Mouse (Mus musculus): ENCODE data around the gene Cox6a1.
"Not testable (repeated sequence)": the region's sequence is repeated elsewhere in the genome, so short reads cannot be mapped to it uniquely, and the experiment has no call there.

Gene Cox6a1

GRCm38 (mm10) chr5:115348546-115349224 lies at the start of gene Cox6a1:
Gene Cox6a1 (minus strand): TSS chr5:115348981.
- DNase-seq = peak; percentile 99

DNA sequence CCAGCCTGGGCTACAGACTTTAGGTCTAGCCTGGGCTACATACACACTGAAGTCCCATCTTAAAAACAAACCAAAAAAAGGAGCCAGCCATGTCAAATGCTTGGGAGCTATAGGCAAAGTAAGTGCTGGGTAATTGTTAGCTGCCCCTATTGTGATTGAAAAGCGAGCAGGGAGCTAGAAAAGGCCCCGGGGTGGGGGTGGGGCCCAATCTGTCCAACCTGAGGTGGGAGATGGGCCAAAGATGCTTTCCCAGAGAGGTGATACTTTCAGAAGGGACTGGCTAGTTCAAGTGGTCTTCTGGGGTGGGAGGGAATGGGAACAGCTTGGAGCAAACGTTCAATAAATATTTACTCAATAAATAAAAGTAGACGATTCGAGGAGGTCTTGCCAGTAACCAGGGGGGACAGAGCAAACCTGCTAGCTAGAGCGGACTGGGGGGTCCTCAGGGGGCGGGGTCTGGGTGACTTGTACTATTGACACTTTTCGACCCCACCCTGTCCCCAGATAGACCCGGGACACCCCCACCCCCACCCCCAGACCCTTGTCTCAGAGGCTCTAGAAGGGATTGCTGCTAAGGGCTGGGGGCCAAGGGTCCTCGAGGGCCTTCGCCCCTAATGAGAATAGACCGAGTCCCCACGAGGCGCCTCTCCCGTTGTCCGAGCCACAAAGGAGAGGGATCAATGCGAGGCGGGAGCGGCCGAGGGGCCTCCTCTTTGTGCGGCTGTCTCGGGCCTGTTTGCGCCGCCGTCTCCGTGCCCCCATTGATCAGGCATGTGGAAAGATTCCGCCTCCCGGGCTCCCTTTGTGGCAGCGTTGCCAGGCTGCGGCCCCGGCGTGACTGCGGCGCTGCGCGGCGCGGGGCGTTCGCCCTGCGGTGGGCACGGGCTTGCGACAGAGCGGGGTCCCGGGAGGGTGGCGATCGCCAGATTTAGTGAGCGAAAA lies 49.3 kb upstream of the Cox6a1 start:
- peak; percentile 50 to 63 for DNase-seq

- DNase-seq = no peak
Observed at GRCm38 (mm10) chr5:115396654-115397053, 47.9 kb upstream of the Cox6a1 start.

DNA sequence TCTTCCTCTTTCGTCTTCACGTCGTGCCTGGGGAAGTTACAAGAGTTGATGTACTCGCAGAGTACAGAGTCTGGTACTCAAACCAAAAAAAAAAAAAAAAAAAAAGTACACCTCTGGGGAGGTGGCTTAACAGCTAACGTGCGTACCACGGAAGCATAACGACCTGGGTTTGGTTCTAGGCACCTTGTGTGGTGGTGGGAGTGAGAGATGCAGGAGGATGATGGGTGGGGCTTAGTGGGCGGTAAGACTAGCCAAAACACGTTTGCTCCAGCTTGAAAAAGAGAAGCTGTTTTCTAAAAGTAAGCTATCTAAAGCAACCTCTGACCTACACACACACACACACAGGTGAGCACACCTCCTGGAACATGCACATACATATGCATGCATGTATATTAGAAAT lies 46.1 kb upstream of the Cox6a1 start:
- no peak for DNase-seq

GRCm38 (mm10) chr5:115394223-115394622 lies 45.4 kb upstream of the Cox6a1 start:
- DNase-seq = peak in 1 of 2 experiments; percentile 20

DNA sequence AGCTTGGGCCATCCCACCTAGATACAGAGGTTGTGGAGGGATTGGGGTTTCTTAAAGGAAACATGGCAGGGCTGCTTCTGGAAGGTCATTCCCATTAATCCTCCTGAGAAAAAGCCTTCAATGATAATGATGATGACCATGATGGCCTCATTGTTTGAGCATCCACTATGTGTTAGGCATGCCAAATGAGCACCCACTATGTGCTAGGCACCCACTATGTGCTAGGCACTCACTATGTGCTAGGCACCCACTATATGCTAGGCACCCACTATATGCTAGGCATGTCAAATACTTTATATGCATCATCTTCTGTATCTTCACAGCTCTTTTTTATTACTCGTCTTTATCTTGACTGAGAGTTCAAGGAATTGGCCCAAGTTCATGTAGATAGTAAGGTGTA lies 44.2 kb upstream of the Cox6a1 start:
- no peak for DNase-seq

DNA sequence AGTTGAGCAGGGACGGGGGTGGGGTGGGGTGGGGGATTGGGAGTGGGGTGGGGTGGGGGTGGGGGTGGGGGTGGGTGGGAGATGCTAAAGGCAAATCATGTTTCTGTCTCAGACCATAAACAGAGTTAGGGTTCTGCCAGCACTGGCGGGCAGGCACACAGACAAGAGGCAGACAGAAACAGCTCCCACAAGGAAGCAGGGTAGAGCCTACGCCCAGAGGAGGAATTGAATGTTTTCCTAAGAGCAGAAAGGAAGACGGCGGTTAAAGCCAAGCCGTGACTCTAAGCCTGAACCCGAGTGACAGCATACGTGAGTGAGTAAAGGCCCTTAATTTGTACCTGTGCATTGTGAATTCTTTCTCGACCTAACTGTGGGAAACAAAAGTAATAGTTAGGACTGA lies 43.2 kb upstream of the Cox6a1 start:
- DNase-seq = no peak

DNA sequence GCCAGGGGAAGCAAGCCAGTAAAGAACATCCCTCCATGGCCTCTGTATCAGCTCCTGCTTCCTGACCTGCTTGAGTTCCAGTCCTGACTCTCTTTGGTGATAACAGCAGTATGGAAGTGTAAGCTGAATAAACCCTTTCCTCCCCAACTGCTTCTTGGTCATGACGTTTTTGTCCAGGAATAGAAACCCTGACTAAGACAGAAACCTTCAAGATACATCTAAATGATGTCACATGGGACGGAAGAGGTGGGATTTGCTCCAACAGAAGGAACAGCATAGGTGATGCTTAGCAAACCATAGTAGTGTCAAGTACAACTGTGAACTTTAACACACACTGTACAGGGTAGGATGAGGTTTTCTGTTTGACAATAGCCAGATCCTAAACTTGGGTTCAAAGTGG lies 30.1 kb upstream of the Cox6a1 start:
- DNase-seq = not testable (repeated sequence)

- DNase-seq = no peak
Observed at GRCm38 (mm10) chr5:115375436-115375835, 26.7 kb upstream of the Cox6a1 start.

GRCm38 (mm10) chr5:115374204-115374820 lies 25.5 kb upstream of the Cox6a1 start:
- no peak for DNase-seq

DNA sequence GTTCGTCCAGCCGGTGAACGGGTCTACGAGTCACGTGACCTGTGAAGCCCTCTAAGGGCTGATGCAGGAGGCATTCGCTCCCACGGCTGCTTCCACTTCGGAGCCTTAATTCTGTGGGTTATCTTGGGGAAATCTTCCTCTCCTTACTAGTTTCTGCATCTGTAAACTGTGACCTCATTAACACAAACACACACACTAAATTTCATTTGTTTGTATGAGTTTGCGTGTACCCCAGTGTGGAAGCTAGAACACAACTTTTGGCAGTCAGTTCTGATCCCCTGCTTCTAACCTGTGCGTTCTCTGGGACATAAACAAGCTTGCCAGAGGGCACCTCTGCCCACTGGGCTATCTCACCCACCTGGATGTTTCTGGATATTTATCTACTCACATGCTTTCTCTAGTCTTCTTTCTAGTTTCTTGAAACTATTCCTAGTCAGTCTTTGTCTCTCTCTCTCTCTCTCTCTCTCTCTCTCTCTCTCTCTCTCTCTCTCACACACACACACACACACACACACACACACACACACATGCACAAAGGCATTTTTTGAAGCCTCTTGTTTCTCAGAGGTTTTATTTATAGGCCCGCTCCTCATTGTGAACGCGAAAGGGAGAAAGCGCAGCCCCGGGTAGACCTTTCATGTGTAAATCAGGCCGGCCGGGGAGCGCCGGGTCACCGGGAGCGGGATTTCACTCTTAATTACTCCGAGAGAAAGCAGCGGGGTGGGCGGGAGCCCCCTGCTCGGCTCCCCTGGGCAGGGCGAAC lies 24.8 kb upstream of the Cox6a1 start:
- DNase-seq = peak; percentile 58 to 67

- DNase-seq = peak; percentile 30 to 53
Observed at GRCm38 (mm10) chr5:115371736-115372135, 23.0 kb upstream of the Cox6a1 start.

DNA sequence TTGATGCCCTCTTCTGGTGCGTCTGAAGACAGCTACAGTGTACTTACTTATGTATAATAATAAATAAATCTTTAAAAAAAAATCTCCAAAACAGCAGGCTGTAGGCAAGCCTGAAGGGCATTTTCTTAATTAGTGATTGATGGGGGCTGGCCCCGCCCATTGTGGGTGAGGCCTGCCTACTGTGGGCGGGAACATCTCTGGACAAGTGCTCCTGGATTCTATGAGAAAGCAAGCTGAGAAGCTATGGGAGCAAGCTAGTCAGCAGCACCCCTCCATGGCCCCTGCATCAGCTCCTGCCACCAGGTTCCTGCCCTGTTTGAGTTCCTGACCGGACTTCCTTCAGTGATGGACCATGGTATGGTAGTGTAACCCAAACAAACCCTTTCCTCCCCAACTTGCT lies 16.0 kb upstream of the Cox6a1 start:
- no peak for DNase-seq

GRCm38 (mm10) chr5:115362819-115363714 lies 14.3 kb upstream of the Cox6a1 start:
- no peak for DNase-seq

DNA sequence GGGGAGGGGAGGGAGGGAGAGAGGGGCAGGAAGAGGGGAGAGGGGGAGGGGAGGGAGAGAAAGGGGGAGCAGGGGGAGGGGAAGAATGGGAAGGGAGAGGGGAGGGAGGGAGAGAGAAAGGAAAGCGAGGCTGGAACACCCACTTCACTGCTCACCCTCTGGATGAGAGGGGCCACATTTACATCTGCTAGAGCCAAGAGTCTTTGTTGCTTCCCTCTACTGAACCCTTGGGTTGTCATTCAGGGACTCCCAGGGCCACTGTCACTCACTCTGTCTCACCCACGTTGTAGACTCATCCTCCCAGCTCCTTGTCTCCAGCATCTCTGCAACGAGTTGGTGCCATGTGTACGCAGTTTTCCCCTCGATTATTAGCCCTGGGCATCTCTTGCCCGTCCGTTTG lies 13.4 kb upstream of the Cox6a1 start:
- no peak for DNase-seq

GRCm38 (mm10) chr5:115359851-115360372 lies 11.1 kb upstream of the Cox6a1 start:
- DNase-seq = no peak

- DNase-seq = no peak
Observed at GRCm38 (mm10) chr5:115359438-115359837, 10.7 kb upstream of the Cox6a1 start.

DNA sequence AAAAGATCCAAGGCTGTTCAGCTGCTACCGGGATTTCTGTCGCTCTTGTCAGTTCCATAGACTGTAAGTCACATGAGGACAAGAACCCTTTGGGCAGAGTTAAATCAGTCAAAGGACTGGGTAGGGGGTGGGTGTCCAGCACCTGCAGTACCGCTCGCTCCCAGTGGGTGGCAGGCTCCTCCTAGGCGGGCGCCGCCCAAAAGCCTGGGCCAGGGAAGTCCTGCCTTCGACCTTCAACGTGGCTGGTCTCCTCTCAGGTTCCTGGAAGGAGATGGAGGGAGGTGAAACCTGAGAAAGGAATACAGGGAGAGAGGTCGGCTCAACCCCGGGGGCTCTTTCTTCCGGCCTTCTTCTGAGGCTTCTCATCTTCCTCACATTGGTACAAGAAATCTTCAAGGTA lies 10.1 kb upstream of the Cox6a1 start:
- peak; percentile 93 to 96 for DNase-seq

GRCm38 (mm10) chr5:115355070-115355469 lies 6.3 kb upstream of the Cox6a1 start:
- no peak for DNase-seq

DNA sequence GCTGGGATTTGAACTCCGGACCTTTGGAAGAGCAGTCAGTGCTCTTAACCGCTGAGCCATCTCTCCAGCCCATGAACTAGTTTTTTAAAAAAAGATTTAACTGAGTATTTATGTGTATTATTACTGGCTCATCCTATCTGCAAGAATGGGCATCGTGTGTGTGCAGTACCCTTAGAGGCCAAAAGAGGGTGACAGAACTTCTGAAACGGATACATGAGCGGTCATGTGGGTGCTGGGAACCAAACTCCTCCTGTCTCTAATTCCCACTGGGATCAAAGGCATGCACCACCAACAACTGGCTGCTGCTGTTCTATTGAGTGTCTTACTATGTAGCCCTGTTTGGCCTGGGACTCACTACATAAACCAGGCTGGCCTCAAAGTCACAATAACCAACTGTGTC lies 2.6 kb upstream of the Cox6a1 start:
- no peak for DNase-seq

GRCm38 (mm10) chr5:115349225-115349555 lies 409 bp upstream of the Cox6a1 start:
- no peak for DNase-seq

GRCm38 (mm10) chr5:115347564-115347963 lies 1.2 kb downstream of the Cox6a1 start:
- peak; percentile 89 to 92 for DNase-seq
